Mouse (Mus musculus) E14TG2a.4 (cell line): Measurements from ENCODE around the gene Padi3.

ENCODE experiments used
- H3K27me3 ChIP-seq: 2 replicates; pipeline ENCODE4 v1.6.1; 2014; ENCODE audit warnings: low read length, control low read depth; ENCODE audit not compliant: insufficient read depth
- H3K36me3 ChIP-seq: 2 replicates; pipeline ENCODE4 v1.6.1; 2014; ENCODE audit warnings: low read length, control low read depth; ENCODE audit not compliant: insufficient read depth
- H3K4me1 ChIP-seq: replicated peaks from 2 replicates; pipeline ENCODE4 v1.6.1; 2014; ENCODE audit warnings: low read depth, low read length, control low read depth
- H3K4me3 ChIP-seq: replicated peaks from 2 replicates; pipeline ENCODE4 v1.5.1; 2014; ENCODE audit warnings: mild to moderate bottlenecking, low read length
- H3K9me3 ChIP-seq: 2 replicates; pipeline ENCODE4 v1.6.1; 2014; ENCODE audit warnings: low read length, control low read depth
- CTCF ChIP-seq: conservative IDR thresholded peaks from 2 replicates; pipeline ENCODE4 v1.5.1; 2014; ENCODE audit warnings: low read length
- NANOG ChIP-seq: IDR thresholded peaks from 2 replicates; pipeline ENCODE4 v1.6.1; 2014; ENCODE audit warnings: borderline replicate concordance, low read length, mixed read lengths
- POU5F1 ChIP-seq: IDR thresholded peaks from 2 replicates; pipeline ENCODE4 v1.6.1; 2014; ENCODE audit warnings: low read length, borderline replicate concordance

The Padi3 gene

DNA sequence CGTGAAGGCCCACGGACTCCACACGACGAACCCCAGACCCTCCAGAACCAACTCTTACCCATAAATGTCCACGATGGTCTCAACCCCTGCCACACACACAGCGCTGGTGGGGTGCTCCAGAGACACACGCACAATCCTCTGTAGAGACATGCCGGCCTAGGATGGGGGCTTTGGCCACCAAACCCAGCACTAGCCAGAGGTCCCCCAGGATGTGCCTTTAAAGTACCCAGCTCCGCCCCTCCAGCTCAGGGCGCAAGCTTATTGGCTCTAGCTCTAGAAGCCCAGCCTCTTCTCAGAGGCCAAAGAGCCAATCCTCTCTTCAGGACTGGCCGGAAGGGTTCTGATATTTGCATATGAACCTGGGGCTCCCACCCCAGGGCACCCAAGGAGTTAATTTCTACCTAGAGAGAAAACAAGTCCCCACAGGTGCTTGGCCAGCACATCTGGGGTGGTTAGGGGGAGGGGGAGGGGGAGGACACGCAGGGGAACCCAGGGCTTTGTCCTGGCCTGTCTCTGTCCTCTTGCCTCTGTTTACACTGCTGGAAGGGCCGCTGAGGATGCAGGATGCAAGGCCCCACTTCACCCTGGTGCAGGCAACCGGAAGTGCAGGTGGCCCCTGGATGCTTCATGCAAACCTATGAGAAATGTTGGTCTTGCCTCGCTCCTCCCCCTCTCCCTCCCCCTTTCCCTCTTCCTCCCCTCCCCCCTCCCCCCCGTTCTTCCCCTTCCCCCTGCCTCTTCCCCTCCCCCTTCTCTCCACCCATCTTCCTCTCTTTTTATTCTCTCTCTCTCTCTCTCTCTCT, at the start of gene Padi3:
TSS of gene Padi3 (minus strand) at position 191 of the 803 bp plus-strand sequence.
- no peak for TF ChIP-seq NANOG
- TF ChIP-seq CTCF = no peak
- no peak for TF ChIP-seq POU5F1
- H3K27me3 ChIP-seq = peaks cover 2% of the 10 kb centered on the region; the same call in 1 of the 2 replicates
- H3K36me3 ChIP-seq = no peaks in the 10 kb centered on the region
- H3K4me3 ChIP-seq = no peak within 1 kb of the TSS
- H3K4me1 ChIP-seq = peaks cover 50% of the 10 kb centered on the region
- H3K9me3 ChIP-seq = no peaks in the 10 kb centered on the region

DNA sequence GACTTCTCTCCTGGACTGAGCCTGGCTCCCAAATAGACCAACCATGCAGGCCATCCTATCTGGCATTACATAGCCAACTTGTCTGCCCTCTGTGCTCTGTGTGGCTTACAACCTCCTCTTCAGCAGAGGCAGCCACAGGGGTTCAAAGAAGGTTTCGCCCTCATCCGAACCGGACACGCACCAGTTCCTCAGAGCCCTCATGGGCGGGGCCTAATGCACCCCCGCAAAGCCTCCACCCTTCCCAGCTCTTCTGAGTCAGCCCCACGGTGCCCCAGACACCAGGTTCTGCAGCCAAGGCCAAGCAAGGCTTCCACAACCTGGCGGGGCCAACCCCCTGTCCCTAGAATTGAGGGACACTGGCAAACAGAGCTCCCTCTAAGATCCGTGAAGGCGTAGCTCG, 48.8 kb upstream of the Padi3 start:
- Histone ChIP-seq H3K4me3 (no peak overlapping the region), H3K4me1 (peaks cover 28% of the 10 kb centered on the region), H3K27me3 (peaks cover 34% of the 10 kb centered on the region), H3K36me3 (no peaks in the 10 kb centered on the region), H3K9me3 (no peaks in the 10 kb centered on the region)
- no peak for TF ChIP-seq CTCF
- TF ChIP-seq NANOG = no peak
- no peak for TF ChIP-seq POU5F1

DNA sequence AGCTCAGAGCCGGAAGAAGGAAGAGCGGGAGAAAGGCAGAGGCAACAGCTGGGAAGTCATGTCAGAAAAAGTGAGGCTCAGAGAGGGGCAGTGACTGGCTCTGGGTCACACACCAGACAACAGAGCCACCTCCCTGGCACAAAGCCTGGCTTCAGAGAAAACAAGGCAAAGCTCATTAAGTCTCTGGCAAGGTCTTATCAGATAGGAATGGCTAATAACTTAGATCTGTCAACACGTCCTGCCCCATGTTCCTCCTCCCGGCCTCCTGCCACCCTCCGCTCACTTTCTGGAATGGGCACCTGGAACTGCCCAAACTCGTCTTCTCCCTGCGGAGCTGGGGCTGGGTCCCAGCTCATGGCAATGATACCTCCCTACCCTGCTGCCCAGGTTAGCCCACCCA, 47.4 kb upstream of the Padi3 start:
- TF ChIP-seq CTCF (no peak), POU5F1 (no peak), NANOG (no peak)
- Histone ChIP-seq H3K4me1 (peaks cover 24% of the 10 kb centered on the region), H3K36me3 (no peaks in the 10 kb centered on the region), H3K9me3 (no peaks in the 10 kb centered on the region), H3K4me3 (no peak overlapping the region), H3K27me3 (peaks cover 41% of the 10 kb centered on the region)

DNA sequence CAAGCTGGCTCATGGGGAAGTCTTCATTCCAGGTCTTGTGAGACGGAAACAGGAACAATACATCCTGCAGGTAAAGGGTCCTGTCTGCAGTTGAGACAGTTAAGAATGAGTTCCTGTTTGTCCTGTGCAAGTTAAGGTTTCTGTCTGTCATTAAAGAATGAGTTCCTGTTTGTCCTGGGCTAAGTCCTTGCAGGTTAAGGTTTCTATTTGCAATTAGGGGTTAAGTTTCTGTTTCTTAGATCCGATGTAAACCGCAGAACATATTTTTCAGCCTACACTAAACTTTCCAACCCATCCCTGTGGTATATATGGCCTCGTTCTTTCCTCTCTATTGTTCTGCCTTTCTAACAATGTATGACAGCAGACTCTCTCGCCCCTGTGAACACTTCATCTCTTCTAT, 46.6 kb upstream of the Padi3 start:
- Histone ChIP-seq H3K27me3 (peaks cover 47% of the 10 kb centered on the region), H3K4me3 (no peak overlapping the region)
- TF ChIP-seq NANOG = no peak
- no peak for TF ChIP-seq POU5F1
- TF ChIP-seq CTCF = no peak

DNA sequence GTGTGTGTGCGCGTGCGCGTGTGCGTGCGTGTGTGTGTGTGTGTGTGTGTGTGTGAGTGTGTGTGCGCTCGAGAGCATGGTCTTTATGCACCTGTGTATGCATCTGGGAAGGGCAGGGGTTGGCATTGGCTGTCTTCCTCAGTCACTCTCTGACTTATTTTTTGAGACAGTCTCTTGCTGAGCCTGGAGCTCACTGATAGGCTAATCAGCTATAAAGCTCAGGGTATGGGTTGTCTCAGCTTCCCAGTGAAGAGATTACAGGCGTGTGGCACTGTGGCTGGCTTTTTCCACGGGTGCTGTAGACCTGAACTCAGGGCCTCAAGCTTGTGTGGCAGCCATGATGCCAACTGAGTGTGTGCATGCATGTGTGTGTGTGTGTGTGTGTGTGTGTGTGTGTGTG, 44.7 kb upstream of the Padi3 start:
- no peak overlapping the region for H3K4me3 ChIP-seq

More for the DNA sequence above, 46.6 kb upstream of the Padi3 start:
- H3K9me3 ChIP-seq = no peaks in the 10 kb centered on the region
- peaks cover 18% of the 10 kb centered on the region for H3K4me1 ChIP-seq
- H3K36me3 ChIP-seq = no peaks in the 10 kb centered on the region

DNA sequence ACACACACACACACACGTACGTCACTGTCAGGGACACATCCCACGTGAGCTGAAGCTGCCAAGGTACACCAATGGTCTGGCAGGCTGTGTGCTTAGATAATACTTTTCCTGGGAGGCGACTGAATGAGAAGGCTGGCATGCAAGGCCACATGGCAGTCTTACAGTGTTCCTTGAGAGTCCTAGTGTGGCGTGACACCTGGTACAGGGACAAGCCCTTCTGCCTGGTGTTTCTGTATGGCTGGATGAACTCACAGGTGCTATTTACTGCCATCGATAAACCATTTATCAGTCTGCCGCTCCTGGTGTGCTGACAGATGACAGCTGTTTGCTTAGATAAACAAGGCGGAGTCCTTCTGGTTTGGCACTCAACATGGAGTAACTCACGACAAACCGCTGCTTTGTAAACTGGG, 44.0 kb upstream of the Padi3 start:
- peaks cover 4% of the 10 kb centered on the region for H3K4me1 ChIP-seq
- no peaks in the 10 kb centered on the region for H3K36me3 ChIP-seq
- H3K27me3 ChIP-seq = peaks cover 46% of the 10 kb centered on the region
- no peak overlapping the region for H3K4me3 ChIP-seq
- TF ChIP-seq CTCF (no peak), POU5F1 (no peak), NANOG (no peak)
- no peaks in the 10 kb centered on the region for H3K9me3 ChIP-seq

More for the DNA sequence above, 44.7 kb upstream of the Padi3 start:
- H3K4me1 ChIP-seq = peaks cover 8% of the 10 kb centered on the region
- H3K9me3 ChIP-seq = no peaks in the 10 kb centered on the region
- no peaks in the 10 kb centered on the region for H3K36me3 ChIP-seq
- TF ChIP-seq NANOG (no peak), CTCF (no peak), POU5F1 (no peak)
- H3K27me3 ChIP-seq = peaks cover 49% of the 10 kb centered on the region

DNA sequence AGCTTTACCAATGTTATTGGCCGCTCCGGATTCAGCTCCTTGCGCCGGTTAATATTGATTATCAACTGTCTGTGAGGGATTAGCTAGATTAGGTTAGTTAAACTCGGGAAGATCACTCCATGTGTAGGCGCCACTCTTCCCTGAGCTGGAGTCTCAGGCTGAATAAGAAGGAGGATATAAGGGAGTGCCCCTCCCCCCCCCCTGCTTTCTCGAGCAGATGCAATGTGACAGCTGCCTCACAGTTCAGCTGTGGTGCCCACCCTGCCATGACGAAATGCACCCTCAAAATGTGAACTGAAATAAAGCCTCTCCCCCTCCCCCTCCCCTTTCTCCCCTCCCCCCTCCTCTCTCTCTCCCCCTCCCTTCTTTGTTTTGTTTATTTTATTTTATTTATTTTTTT, 43.2 kb upstream of the Padi3 start:
- Histone ChIP-seq H3K4me1 (no peaks in the 10 kb centered on the region; the same call in 1 of the 2 replicates), H3K4me3 (no peak overlapping the region), H3K36me3 (no peaks in the 10 kb centered on the region), H3K9me3 (no peaks in the 10 kb centered on the region), H3K27me3 (peaks cover 38% of the 10 kb centered on the region)
- TF ChIP-seq POU5F1 (no peak), NANOG (no peak), CTCF (no peak)

DNA sequence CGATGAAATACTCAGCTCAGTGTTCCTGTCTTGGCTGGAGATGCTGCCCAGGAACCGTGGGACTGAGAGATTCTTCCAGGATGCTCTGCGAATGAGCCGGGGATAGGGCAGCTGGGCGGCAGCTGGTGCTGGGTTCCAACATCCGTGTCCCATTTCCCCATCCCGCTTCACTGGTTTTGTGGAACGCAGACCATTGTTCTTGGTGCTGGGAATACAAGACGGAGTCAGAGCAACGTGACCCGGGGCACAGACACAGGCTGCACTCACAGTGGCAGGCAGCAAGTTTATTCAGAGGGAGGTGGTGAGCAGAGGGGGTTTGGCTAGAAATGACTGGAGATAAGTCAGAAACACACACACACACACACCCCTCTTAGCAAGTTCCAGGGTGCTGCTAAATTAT, 38.9 kb upstream of the Padi3 start:
- Histone ChIP-seq H3K27me3 (peaks cover 29% of the 10 kb centered on the region), H3K36me3 (no peaks in the 10 kb centered on the region), H3K4me3 (no peak overlapping the region), H3K4me1 (no peaks in the 10 kb centered on the region; the same call in 1 of the 2 replicates), H3K9me3 (no peaks in the 10 kb centered on the region)
- TF ChIP-seq POU5F1 (no peak), NANOG (no peak), CTCF (no peak)

DNA sequence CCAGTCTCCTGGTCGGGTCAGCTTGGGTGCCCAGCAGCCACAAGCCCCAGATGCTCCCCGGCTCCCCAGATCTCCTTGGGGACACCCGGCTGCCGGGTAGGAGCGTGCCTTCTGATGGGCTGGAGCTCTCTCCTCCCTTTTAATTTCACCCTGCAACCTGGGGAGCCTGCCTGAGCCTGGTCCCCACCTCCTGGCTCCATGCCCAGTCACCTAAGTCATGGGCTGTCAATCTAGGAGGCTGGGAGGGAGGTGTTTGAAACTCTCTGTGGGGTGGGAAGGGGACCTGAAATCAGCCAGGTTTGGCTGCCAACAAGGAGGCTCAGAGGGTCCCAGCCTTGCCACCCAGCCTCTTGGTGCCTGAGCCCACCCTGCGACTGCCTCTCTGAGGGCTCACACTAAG, 35.2 kb upstream of the Padi3 start, which contains the start of gene Padi1:
TSS of gene Padi1 (minus strand) at position 113 of the 400 bp plus-strand sequence.
- TF ChIP-seq POU5F1 (no peak), CTCF (no peak), NANOG (no peak)
- Histone ChIP-seq H3K4me3 (no peak within 1 kb of the TSS), H3K9me3 (no peaks in the 10 kb centered on the region), H3K4me1 (peaks cover 10% of the 10 kb centered on the region), H3K36me3 (no peaks in the 10 kb centered on the region), H3K27me3 (peaks cover 14% of the 10 kb centered on the region)
